Mouse (Mus musculus): Measurements from ENCODE around the gene Mov10. TPM values are rescaled to one million over a fixed set of nuclear protein-coding genes. Genes with fewer than 3 reads are reported as not detected.

Gene Mov10
- 7.1 and 12.7 TPM in 2 replicates for polyA plus RNA-seq (2012; rRNA removed)

GRCm38 (mm10) chr3:104817991-104818748 is at the start of gene Mov10:
Gene Mov10, minus strand, starts transcription at chr3:104818563.

DNA sequence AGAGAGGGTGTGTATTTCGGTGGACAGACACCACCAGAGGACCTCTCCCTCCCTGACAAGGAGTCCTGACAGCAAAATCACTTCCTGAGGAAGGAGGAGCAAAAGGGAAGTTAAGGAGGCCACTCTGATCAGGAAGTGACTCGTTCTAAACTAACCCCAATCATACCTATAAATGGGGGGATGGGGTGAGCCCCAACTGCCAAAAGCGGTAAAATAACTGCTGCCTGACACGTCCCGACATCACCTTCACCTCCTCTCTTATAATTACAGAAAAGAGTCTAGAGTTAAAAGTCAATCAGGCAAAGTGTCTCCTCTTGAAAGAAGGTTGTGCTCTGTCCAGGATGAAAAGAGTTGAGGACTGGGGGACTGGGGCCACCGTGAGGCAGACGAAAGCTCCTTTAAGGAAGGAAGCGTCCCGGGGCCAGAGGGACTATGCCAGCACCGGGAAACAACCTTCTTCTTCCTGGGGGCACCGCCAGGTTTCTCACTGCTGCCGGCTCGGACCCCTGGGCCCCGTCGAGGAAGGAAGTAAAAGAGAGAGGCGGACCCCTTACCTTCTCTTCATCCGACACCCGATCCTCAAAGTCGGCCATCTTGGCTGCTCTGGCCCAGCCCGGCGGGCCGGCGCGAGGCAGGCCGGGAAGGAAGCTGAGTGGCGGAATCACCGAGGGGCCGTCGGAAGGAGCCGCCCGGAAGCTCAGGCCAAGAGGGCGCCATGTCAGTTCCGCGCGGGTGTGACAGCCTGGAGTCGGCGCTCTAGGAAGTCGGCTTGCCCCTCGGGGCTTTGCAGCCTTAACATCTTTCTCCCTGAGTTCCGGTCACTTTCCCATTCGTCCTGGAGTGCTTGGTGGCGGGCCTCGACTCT is 45.7 kb upstream of the Mov10 start, which contains the start of the genes St7l and Capza1:
St7l (plus strand) TSS at position 220 of the 865 bp plus-strand sequence.
Capza1 (minus strand) TSS at position 720 of the 865 bp plus-strand sequence.

GRCm38 (mm10) chr3:104788075-104788474 is 30.3 kb downstream of the Mov10 start, which contains the start of gene Rhoc:
Gene Rhoc, plus strand, starts transcription at chr3:104788375.

DNA sequence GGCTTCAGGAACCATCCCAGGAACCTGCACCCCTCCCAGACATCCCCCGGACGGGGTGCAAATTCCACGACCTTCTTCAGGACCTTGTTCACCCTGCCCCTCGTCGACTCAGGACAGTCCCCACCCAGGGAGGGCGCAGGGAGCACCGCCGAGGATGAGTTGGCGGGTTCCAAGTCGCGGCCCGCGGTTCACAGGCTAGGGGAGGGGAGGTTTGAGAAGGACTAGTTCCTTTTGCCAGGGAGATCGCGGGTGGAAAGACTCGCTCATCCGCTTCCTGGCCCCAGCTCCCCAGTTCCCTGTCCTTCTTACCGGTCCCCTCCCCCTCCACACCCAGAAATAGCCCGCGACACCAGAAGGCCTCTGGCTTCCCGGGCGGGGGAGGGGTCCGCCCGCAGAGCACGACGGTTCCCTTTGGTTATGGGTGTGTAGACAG is 36.9 kb downstream of the Mov10 start, which contains the start of gene Fam19a3:
Fam19a3 (minus strand) TSS at position 370 of the 433 bp plus-strand sequence.

GRCm38 (mm10) chr3:104780561-104781420 is 37.6 kb downstream of the Mov10 start, which contains the start of gene Ppm1j:
Gene Ppm1j, plus strand, starts transcription at chr3:104781056.

Other genes with a start within 250 kb of the Mov10 start
- gene Slc16a1, start 179.9 kb downstream of the Mov10 start, polyA plus RNA-seq (2012; rRNA removed) = 8.5 and 8.7 TPM in 2 replicates
- 1.9 and 2.1 TPM in 2 replicates for gene Ppm1j, start 37.5 kb downstream of the Mov10 start, polyA plus RNA-seq (2012; rRNA removed)
- gene Fam19a3, start 36.7 kb downstream of the Mov10 start, polyA plus RNA-seq (2012; rRNA removed) = 0.18 and 0.30 TPM in 2 replicates
- gene Rhoc, start 30.2 kb downstream of the Mov10 start, polyA plus RNA-seq (2012; rRNA removed) = 50.6 and 83.8 TPM in 2 replicates
- gene St7l, start 45.4 kb upstream of the Mov10 start, polyA plus RNA-seq (2012; rRNA removed) = 14.1 and 15.5 TPM in 2 replicates
- gene Capza1, start 45.9 kb upstream of the Mov10 start, polyA plus RNA-seq (2012; rRNA removed) = 70.6 and 70.8 TPM in 2 replicates
- 2.0 and 2.2 TPM in 2 replicates for gene Wnt2b, start 143.4 kb upstream of the Mov10 start, polyA plus RNA-seq (2012; rRNA removed)
- gene Cttnbp2nl, start 234.6 kb upstream of the Mov10 start, polyA plus RNA-seq (2012; rRNA removed) = 17.7 and 18.7 TPM in 2 replicates
- not detected in 2 replicates for gene 4930564D02Rik, start 248.3 kb upstream of the Mov10 start, polyA plus RNA-seq (2012; rRNA removed)

Measured in central nervous system, embryonic 14 days (tissue).